Mouse (Mus musculus) cerebellum, adult 2 months (tissue): ENCODE results near the gene Ugt1a5.
A peak's percentile ranks its signal among the peaks of the same experiment; 100 is the strongest.
"Not testable (repeated sequence)": the region's sequence is repeated elsewhere in the genome, so short reads cannot be mapped to it uniquely, and the experiment has no call there.

ENCODE experiments used
- CTCF ChIP-seq: fragments of 200-500 bp; IDR thresholded peaks from 2 replicates; pipeline ENCODE4 v1.5.1; 2011; ENCODE audit warnings: low read depth, mild to moderate bottlenecking, control low read depth, low read length, moderate library complexity, borderline replicate concordance; ENCODE audit not compliant: insufficient read depth
- POLR2A ChIP-seq: fragments of 200-500 bp; IDR thresholded peaks from 2 replicates; pipeline ENCODE4 v1.6.1; 2011; ENCODE audit warnings: low read length, control low read depth, borderline replicate concordance; ENCODE audit not compliant: insufficient read depth

DNA sequence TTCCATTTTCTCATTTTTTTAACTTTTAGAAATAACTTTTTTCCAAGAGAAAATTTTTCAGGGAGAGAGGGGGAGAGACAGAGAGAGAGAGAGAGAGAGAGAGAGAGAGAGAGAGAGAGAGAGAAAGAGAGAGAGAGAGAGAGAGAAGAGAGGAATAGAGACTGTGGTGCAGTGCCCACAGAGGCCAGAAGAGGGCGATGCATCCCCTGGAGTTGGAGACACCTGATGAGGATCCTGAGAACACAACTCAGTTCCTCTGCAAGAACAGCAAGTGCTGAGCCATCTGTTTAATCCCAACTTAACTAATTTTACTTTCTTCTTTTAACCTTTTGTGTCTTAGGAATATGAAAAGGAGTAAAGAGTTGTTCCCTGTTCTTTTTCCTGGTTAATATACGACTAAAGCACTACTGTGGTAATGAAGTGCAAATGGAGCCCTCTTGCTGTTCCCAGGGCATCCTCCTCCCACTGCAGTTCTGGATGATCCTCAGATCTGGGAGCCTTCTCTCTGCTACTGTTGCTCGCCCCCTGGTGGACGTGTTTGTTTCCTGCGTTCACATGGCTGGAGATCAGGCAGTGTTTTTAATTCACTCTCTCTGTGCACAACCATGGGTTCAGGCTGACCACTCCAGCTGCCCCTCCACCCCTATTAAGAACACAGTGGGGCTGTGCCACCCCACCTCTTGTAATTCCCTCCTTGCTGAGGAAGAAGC is 21.7 kb upstream of the Ugt1a5 start:
- not testable (repeated sequence) for TF ChIP-seq POLR2A
- peak; percentile 60; the same call in 1 of the 2 replicates for TF ChIP-seq CTCF
